Mouse (Mus musculus) liver, adult (tissue): ENCODE results near the gene Flt3l.
A peak's percentile ranks its signal among the peaks of the same experiment; 100 is the strongest.

ENCODE experiments used
- GATA4 ChIP-seq: IDR thresholded peaks from 2 replicates; pipeline ENCODE4 v1.6.1; 2014; ENCODE audit warnings: mild to moderate bottlenecking, low read length; ENCODE audit not compliant: insufficient replicate concordance

The Flt3l gene

GRCm38 (mm10) chr7:45135993-45136567, at the start of gene Flt3l, which contains the start of gene Gm45713:
Gene Flt3l, minus strand, starts transcription at chr7:45136432.
Gene Gm45713, minus strand, starts transcription at chr7:45136231.
- TF ChIP-seq GATA4: 0 out of 2 replicates have a peak, but pooled peaks have one; percentile 9

- no peak for TF ChIP-seq GATA4
Observed at GRCm38 (mm10) chr7:45185921-45186320, 49.7 kb upstream of the Flt3l start.

- no peak for TF ChIP-seq GATA4
Observed at GRCm38 (mm10) chr7:45183672-45184071, 47.4 kb upstream of the Flt3l start.

- TF ChIP-seq GATA4: no peak
Observed at GRCm38 (mm10) chr7:45182606-45183005, 46.4 kb upstream of the Flt3l start.

- no peak for TF ChIP-seq GATA4
Observed at GRCm38 (mm10) chr7:45182199-45182601, 46.0 kb upstream of the Flt3l start.

- no peak for TF ChIP-seq GATA4
Observed at GRCm38 (mm10) chr7:45181540-45181939, 45.3 kb upstream of the Flt3l start.

GRCm38 (mm10) chr7:45180896-45181477, 44.8 kb upstream of the Flt3l start, which contains the start of gene Pth2:
Gene Pth2, plus strand, starts transcription at chr7:45180995.
- no peak for TF ChIP-seq GATA4

- TF ChIP-seq GATA4: no peak
Observed at GRCm38 (mm10) chr7:45179469-45179868, 43.2 kb upstream of the Flt3l start, which contains the start of gene Gfy. Gene Gfy, minus strand, starts transcription at chr7:45179569.

GRCm38 (mm10) chr7:45178550-45178949, 42.3 kb upstream of the Flt3l start:
- no peak for TF ChIP-seq GATA4

GRCm38 (mm10) chr7:45176356-45176755, 40.1 kb upstream of the Flt3l start:
- TF ChIP-seq GATA4: no peak

- no peak for TF ChIP-seq GATA4
Observed at GRCm38 (mm10) chr7:45175929-45176328, 39.7 kb upstream of the Flt3l start.

GRCm38 (mm10) chr7:45175398-45175797, 39.2 kb upstream of the Flt3l start:
- no peak for TF ChIP-seq GATA4

GRCm38 (mm10) chr7:45174567-45175280, 38.5 kb upstream of the Flt3l start:
- TF ChIP-seq GATA4: no peak

- no peak for TF ChIP-seq GATA4
Observed at GRCm38 (mm10) chr7:45172974-45173373, 36.7 kb upstream of the Flt3l start.

GRCm38 (mm10) chr7:45169495-45169894, 33.3 kb upstream of the Flt3l start:
- no peak for TF ChIP-seq GATA4

- TF ChIP-seq GATA4: no peak
Observed at GRCm38 (mm10) chr7:45168656-45169055, 32.4 kb upstream of the Flt3l start.
